Mouse (Mus musculus) thymus, adult 18-20 months (tissue): Measurements from ENCODE around the gene Grm8.

Experiments
- DNase-seq, 2 experiments: peaks; one replicate each; pipeline ENCODE4 v3.0.0; 2022; ENCODE audit warnings: mixed read lengths in 2 of 2

Gene Grm8

DNA sequence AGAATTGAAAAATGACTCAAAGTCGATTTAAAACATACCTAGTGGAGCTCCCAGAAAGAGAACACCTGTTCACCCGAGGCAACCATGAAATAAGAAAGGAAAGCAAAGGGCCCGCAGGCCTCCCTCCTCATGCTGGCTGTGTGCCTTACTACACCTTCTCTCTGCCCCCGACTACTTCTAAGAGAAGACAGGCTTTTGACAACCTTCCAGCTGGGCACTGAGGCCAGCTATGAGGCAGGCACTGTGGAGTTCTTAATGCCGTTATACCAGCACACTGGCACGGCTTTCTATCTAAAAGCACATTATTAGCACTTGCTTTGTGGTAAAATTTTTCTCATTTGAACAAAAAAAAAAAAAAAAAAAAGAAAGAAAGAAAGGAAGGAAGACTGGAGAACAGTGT is 589.5 kb downstream of the Grm8 start:
- DNase-seq = no peak

DNA sequence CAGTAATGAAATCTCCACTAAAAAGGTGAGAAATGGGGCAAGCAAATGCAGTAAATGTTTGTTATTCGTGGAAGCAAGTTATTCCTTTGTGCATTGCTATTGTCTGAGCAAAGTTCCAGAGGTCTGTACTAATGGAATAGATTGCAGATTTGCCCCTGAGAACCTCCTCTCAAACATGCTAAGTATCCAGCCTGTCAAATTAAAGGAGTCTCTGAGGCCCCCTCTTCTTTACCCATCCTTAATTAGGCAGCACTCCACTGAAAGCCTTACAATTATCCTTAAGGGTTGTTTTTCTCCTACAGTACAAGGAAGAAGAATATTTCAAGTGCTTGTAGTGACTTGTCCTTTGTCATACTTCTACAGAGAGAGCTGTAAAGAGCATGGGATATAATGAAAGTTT is 617.4 kb downstream of the Grm8 start:
- DNase-seq = no peak

DNA sequence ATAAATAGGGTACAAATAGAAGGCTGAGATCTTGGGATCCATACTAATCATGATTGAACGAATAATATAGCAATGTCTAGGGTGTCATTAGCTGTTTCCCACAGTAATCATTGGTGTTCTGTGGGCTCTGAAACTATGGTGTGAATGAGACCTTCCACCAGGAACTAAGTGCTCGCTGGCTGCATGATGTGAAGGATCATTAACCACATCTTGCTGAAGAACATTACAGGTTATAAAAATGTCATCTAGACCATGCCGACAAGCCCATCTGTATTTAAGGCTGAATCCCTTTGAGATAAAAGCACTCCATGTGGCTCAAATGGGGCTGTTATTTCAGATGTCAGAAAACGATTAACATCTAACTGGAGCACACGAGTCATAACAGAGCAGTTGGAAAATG is 674.0 kb downstream of the Grm8 start:
- no peak for DNase-seq

DNA sequence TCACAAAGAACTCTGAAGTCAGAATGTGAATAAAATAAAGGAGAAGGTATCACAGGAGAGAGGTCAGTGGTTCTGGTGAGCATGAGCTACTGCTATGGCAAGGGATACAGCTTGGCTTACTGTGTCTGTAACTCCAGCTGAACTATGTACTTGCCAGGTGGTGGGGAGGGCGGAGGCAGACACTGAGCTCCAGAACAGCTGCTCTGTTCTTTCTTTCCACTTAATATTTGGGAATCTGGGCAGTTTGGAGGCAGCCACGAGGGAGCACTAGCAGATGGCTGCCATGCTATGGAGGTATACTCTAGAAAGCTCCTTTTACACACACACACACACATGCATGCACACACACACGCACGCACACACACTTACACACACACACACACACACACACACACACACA is 726.5 kb downstream of the Grm8 start:
- DNase-seq = no peak

DNA sequence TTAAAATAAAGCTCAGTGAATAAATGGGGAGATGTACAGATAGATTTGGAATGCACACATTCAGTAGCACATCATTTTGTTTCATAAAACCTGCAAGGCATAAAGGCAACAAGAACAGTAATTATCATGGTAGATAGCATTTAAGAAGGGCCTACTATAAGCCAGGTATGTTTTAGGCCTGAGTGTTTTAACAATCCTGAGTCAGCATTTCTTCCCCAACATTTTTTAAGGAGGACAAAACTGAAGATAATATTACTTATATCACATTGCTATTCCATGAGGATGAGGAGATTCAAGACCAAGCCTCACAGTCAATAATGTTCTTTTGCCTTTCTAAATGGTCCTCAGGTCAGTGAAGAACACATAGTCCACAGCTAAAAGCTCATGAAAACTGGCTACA is 762.6 kb downstream of the Grm8 start:
- DNase-seq = no peak

DNA sequence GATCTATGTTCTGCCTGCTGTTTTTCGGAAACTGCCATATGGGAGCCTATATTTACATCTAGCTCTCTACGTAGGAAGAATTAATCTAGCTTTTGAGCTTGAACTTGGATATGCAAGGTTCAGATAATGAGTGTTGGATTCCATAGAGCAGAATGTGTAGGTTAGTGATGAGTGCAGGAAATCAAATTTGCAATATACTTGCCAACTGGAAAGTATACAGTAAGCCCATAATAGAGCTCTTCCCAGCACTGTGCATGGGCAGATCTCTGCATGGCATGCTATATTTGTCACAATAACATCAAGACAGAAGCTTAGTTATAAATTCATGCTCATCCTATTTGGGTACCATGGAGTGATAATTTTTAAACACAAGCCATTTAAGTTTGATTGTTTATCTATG is 763.9 kb downstream of the Grm8 start:
- DNase-seq = no peak

DNA sequence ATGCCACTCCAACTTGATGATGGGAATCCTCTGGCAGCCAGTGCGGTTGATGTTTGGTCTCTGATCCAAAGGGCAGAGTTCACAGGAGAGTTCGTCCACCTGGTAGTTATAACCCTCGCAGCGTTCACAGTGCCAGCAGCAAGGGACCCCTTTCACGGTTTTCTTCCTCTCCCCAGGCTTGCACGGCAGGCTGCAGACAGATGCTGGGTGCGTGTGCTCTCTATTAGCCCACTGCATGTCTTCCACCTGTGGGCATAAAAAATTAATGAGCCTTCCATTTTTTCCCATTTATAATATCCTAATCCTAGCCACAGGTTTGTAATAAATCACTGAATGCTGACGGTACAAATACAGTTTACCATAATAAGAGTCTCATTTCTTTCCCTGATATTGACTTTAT is 771.2 kb downstream of the Grm8 start:
- DNase-seq = no peak

DNA sequence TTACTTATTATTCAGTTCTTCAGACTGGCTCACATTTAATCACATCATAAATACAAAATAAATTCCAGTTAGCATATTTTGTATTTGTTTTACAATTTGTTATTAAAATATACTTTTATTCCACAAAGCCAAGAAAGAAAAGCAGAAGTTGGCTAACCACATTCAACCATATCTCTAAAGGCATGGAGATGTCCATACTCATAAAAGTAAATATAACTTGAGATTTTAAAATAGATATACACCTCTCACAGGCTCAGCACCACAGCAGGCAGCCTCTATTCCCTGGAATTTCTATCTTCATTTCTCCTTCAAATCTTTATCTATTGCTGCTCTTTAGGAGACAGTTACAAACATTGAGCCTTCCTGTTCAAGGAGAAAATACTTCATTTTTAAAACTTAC is 774.5 kb downstream of the Grm8 start:
- DNase-seq = no peak

DNA sequence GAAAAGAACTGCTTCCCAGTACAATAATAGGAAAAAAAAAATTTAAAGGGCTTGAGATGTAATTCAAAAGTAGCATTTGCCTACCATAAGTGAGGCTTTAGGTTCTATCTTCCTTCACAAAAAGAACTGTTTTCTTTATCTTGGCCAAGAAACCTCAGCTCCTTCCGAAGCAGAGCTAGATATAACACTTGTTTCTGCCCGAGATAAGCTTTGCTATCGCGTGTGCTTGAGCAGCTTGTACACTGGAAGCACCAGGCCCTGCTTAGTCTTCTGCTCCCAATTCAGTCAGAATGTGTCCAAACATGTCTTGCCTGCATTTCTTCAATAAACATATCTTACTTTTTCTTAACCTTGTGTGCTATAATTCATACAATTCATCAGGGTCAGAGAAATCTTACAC is 783.8 kb downstream of the Grm8 start:
- DNase-seq = no peak

DNA sequence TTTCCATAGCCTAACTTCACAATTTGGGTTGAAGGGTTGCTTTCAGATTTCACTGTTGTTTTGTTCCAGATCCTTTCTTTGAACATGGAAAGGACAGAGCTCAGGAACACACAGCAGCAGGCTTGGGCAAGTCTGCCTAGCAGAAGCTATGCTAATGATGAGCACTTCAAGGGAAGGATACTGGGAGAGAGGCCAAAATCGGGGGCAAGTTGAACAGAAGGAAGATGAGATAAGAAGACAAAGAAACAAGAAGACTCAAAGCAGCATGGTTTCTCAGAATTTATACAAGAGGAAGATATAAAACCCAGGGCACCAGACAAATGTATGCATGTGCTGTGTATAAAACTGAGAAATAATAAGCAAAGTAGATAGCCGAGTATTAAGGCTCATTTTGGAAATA is 786.7 kb downstream of the Grm8 start:
- DNase-seq = no peak

DNA sequence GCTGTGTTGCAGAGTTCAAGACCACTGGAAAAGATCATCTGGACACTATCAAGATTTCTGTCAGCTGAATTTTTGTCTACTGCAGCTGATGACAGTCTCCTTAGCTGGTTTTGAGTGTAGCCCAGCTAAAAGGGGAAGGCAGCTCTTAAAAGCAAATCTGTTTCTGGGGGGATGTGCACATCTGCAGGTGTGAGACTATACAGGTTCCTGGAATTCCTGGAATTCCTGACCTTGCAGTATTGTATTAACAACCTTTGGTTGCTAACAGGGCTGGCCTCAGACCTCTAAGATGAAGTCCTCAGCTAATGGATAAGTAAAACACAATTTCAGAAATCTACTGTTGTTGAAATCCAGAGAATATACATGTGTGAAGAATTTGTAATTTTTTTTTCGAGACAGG is 788.7 kb downstream of the Grm8 start:
- no peak for DNase-seq

DNA sequence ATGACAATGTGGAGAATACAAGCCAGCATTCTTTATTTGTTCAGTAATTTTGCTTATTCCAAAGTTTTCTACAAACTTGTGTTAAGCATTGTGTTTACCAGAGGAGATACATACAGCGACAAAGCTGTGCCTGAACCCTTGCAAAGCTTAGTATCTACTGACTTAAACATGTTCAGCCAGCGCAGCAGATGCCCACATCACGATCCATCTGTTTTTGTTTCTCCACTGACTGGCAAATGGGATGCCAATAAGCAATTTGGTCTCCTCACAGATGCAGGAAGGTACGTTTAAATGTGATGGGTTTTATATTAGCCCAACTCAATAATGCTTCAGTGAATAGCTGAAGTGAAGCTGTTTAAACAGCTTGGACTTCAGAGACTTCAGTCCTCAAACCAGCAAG is 794.8 kb downstream of the Grm8 start:
- no peak for DNase-seq

DNA sequence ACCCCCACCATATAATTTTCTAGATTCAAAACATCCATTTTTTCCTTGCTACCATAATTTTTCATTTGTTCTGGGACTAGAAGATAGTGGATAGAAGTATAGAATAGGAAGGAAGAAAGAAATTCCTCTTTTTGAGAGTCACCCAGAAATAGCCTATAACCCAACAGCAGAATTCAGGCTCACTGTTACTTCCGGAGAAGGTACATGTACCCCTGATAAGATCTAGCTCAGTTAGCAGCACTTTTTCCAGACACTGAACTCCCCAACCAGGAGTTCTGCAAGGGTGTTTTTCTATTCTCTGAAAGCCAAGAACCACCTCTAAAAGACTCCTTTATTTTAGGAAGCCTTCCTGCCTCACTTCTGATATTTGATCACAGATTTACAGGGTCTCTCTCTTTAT is 816.4 kb downstream of the Grm8 start:
- no peak for DNase-seq

DNA sequence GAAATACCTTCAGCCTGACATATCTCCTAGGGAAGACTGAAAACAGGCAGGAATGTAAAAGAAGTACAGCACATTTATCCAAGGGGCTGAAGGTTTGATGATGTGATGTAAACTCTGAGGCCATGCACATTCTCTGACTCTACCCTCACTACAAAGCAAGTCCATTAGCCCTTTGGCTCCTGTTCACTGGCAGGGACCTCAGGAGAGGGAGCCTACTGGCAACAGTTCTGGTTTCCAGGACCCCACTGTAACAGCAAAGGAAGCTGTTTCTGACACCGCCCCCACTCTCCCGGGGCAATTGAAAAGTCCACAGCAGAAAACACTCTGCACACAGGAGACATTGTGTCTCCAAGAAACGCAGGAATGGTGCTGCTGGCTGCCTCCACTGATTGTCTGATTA is 817.6 kb downstream of the Grm8 start:
- no peak for DNase-seq

DNA sequence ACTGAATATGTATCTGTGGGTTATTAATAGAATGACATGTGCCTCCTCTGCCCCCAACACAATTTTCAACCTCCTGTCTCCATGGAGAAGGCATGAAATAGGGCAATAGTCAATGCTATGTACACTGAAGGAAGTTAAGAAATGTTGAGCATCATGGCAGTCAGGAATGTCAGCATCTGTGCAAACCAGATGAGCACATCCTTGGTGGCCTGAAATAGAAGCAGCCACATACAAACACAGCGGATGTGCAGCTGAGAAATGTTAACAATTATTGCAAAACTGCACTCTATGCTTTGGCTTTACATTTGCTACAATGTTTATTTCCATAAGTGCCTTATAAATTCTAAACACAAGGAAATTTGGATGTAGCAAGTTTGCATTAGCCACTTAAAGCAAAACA is 819.0 kb downstream of the Grm8 start:
- no peak for DNase-seq

DNA sequence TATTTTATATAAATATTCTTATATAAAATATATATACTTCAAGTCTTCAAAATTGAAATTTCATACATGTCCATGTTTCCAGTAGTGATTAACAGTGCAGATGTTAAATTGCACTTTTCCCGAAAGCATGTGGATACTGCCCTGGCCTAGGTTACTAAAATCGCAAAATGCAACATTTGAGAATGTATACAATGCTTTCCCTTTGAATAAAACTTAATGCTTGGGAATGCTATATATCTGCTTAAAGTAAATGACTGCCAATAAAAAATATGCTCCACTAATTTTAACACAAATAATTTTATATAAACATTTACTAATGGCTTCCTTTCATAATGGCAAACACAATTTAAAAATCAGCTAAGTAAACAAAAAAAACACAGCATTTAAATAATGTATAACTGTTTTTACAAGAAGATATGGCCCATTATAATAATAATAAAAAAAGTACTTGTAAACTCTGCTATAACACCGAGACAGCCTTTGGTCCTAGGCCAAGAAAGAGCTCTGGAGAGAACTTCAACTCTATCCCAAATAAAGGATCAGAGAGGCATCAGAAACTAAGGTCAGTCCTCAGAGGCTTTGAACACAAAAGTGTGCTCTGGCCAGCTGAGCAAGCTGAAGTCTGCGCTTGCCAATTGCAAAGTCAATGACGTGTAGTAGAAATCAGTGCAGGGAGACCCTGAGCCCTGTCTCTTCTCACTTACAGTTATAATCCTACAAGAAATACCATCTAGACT is 820.5 kb downstream of the Grm8 start:
- DNase-seq = no peak

DNA sequence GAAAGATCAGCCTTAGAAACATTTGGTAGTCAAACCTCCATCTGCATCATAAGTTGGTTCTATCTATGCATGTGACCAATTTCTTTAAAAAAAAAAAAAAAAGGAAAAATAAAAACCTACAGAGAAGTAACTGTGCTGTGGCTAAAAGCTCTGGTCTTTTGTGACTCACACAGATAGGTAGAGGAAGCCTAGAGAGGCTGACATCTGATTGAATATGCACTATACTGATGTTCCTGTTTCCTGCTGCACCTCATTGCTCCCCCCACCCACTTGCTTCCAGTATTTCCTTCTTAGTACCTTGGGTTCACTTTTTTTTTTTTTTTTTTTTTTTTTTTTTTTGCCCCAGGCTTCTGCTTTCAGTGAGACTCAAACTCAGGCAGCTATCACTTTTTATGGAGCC is 824.6 kb downstream of the Grm8 start:
- DNase-seq = no peak

DNA sequence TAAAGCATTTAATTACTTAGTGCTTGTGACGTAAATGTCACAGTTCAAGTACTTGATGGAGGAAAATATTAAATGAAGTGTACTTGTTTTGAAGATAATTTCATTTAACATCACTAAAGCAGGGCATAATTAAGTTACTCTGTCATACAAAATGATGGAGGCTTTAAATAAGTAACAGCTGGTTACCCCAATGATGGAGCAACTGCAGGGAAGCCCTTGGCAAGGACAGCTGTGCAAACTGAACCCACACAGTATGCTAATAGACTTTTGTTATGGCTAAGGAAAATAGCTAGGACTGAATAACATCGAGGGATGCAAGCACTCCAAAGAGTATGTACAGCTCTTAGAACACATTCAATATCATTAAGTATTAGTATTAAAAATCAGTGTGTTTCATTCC is 829.6 kb downstream of the Grm8 start:
- no peak for DNase-seq

DNA sequence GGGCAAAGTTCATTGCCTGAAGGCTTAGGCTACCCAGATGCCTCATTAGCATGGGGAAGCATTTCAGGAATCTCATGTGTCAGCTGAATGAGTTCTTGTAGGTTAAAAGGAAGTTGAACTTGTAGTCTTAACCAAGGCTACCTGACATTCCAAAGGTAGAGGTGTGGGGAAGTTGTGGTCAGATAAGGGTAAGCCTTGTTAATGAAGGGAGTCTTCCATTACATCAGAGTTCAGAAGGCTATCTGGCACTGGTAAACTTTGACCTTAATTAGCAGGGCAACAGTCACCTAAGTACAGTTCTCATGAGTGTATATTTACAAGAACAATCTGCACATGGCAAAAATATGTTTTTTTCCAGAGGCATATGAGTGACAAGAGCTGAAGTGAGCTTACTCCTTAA is 870.0 kb downstream of the Grm8 start:
- DNase-seq = no peak

DNA sequence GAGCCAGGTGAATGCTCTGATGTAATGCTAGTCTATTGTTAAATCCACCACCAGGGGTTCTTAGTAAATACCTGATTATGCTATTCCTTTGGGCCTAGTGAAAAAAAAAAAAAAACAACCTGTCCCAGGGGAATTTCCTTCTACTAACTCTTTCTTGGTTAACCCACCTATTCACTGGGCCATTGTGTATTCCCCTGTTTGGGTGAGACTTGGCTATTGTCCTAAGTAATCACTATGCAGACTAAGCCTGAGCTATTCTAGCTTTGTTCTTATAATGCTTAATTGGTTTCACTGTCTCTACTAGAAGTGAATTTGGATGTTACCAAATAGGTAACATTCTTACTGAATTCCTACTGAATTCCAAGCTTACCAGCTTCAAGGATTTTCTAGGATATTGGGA is 872.4 kb downstream of the Grm8 start:
- no peak for DNase-seq

DNA sequence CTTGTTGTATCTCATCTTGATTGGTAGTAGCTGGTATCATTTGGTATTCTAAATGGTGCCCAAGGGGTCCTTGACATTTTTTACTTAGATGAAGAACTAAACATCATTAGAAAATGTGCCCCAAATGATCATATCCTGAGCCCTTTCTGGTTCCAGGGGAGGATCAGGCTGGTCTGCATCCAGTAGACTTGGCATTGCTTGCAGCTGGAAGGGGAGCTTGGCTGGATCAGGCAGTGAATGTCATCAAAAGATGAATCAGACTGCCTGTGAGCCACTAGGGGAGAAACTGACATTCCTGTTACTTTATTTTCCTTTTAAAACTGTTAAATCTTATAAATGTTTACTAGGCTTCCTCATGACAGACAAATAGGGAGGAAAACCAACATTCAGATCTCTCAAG is 894.6 kb downstream of the Grm8 start:
- no peak for DNase-seq

DNA sequence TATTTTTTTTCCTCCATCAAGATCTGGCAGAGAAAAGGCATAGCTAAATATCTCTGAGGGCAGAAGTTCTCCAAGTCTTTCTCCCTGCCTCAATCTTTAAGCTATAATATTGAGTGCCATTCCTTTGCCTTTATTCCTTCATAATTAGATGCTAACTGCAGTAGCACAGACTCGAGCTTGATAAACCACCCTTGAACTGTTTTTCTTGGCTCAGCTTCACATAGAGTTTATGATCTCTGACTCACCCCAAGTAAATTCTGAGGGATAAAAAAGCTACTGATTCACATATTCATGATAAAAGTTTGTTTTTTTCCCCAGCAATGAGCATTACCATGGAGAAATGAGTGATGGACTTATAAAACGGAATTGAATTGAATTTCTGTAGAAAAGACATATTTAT is 895.0 kb downstream of the Grm8 start:
- DNase-seq = no peak
